Mouse (Mus musculus): ENCODE results near the gene Aloxe3. TPM values are rescaled to one million over a fixed set of nuclear protein-coding genes. Genes with fewer than 3 reads are reported as not detected.
A peak's percentile ranks its signal among the peaks of the same experiment; 100 is the strongest.

Aloxe3 gene
- polyA plus RNA-seq (2015; fragmentation: Nextera tagmentation; extraction: Ambion mirVana): 1.5 TPM in 1 of 2 replicates, not detected in the other

GRCm38 (mm10) chr11:69125852-69125918, at the start of gene Aloxe3:
Gene Aloxe3, plus strand, starts transcription at chr11:69125896.
- Histone ChIP-seq H3K27me3 (peaks cover 20% of the 10 kb centered on the region), H3K36me3 (ENCODE audit: poor library complexity, severe bottlenecking) (no peaks in the 10 kb centered on the region), H3K9ac (peak within 1 kb of the TSS; percentile 65), H3K27ac (no peak within 1 kb of the TSS), H3K4me1 (peaks cover 30% of the 10 kb centered on the region), H3K4me3 (peak within 1 kb of the TSS; percentile 65), H3K4me2 (peak within 1 kb of the TSS; percentile 74), H3K9me3 (replicated peaks) (no peaks in the 10 kb centered on the region)
- ATAC-seq: no peak
- WGBS: 3% methylated on average over 3 of the region's 3 CpGs

GRCm38 (mm10) chr11:69076572-69076971, 49.1 kb upstream of the Aloxe3 start:
- no peak overlapping the region for H3K4me2 ChIP-seq
- no peaks in the 10 kb centered on the region for H3K9me3 ChIP-seq (replicated peaks)
- WGBS: 65% methylated on average over 5 of the region's 5 CpGs
- H3K4me3 ChIP-seq: no peak overlapping the region
- ATAC-seq: no peak
- H3K27me3 ChIP-seq: no peaks in the 10 kb centered on the region
- no peak overlapping the region; the same call in 1 of the 2 replicates for H3K9ac ChIP-seq
- no peaks in the 10 kb centered on the region for H3K36me3 ChIP-seq (ENCODE audit: poor library complexity, severe bottlenecking)
- peaks cover 23% of the 10 kb centered on the region for H3K4me1 ChIP-seq
- no peak overlapping the region for H3K27ac ChIP-seq

DNA sequence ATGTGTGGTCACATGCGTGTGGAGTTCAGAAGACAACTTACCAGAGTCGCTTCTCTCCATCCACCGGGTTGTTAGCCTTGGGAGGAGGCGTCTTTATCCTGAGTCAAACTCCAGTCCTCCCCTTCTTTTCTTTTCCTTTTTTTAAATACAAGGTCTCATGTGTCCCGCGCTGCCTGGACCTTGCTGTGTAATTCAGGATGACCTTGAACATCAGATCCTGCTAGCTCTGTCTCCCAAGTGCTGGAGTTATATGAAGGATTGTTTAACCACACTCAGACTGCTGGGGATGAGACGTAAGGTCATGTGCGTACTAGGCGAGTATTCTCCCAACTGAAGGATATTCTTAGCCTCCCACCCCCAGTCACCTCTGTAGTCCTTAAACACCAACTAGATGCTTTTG, 48.4 kb upstream of the Aloxe3 start:
- Histone ChIP-seq H3K4me3 (no peak overlapping the region), H3K4me2 (no peak overlapping the region), H3K9ac (no peak overlapping the region), H3K27ac (no peak overlapping the region), H3K36me3 (ENCODE audit: poor library complexity, severe bottlenecking) (no peaks in the 10 kb centered on the region), H3K4me1 (peaks cover 15% of the 10 kb centered on the region), H3K27me3 (no peaks in the 10 kb centered on the region), H3K9me3 (replicated peaks) (no peaks in the 10 kb centered on the region)
- ATAC-seq: no peak
- 84% methylated on average over 9 of the region's 9 CpGs for WGBS

GRCm38 (mm10) chr11:69078041-69078440, 47.7 kb upstream of the Aloxe3 start:
- Histone ChIP-seq H3K4me2 (no peak overlapping the region), H3K9me3 (replicated peaks) (no peaks in the 10 kb centered on the region), H3K9ac (no peak overlapping the region), H3K4me1 (peaks cover 12% of the 10 kb centered on the region), H3K36me3 (ENCODE audit: poor library complexity, severe bottlenecking) (no peaks in the 10 kb centered on the region), H3K4me3 (no peak overlapping the region), H3K27ac (no peak overlapping the region), H3K27me3 (no peaks in the 10 kb centered on the region)
- 86% methylated on average over 6 of the region's 6 CpGs for WGBS
- no peak for ATAC-seq

DNA sequence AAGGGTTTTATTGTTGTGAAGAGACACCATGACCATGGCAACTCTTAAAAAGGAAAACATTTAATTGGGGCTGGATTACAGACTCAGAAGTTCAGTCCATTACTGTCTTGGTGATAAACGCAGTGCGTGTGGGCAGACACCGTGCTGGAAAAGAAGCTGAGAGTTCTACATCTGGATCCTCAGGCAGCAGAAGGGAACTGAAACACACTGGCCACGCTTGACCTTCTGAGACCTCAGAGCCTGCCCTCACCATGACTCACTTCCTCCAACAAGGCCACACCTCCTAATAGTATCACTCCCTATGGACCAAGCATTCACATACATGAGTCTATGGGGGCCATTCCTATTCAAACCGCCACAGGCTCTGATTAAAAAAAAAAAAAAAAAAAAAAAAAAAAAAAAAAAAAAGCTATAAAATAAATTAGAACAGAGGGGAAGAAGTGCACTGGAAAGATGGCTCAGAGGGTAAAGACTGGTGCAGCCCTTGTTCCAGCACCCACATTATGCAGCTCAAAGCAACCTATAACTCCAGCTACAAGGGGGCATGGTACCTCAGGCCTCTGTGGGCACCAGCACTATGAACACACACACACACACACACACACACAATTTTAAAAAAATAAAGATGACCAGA, 46.8 kb upstream of the Aloxe3 start:
- ATAC-seq: no peak
- Histone ChIP-seq H3K27ac (no peak overlapping the region), H3K4me2 (no peak overlapping the region), H3K36me3 (ENCODE audit: poor library complexity, severe bottlenecking) (no peaks in the 10 kb centered on the region), H3K27me3 (no peaks in the 10 kb centered on the region), H3K9me3 (replicated peaks) (no peaks in the 10 kb centered on the region), H3K9ac (no peak overlapping the region), H3K4me1 (peaks cover 7% of the 10 kb centered on the region), H3K4me3 (no peak overlapping the region)
- 83% methylated on average over 5 of the region's 5 CpGs for WGBS

GRCm38 (mm10) chr11:69080102-69080854, 45.4 kb upstream of the Aloxe3 start:
- ATAC-seq: no peak
- H3K27ac ChIP-seq: no peak overlapping the region
- no peak overlapping the region for H3K4me2 ChIP-seq
- no peak overlapping the region for H3K9ac ChIP-seq
- H3K9me3 ChIP-seq (replicated peaks): no peaks in the 10 kb centered on the region
- H3K36me3 ChIP-seq (ENCODE audit: poor library complexity, severe bottlenecking): no peaks in the 10 kb centered on the region
- no peaks in the 10 kb centered on the region for H3K27me3 ChIP-seq
- no peaks in the 10 kb centered on the region for H3K4me1 ChIP-seq
- 82% methylated on average over 15 of the region's 15 CpGs for WGBS
- H3K4me3 ChIP-seq: no peak overlapping the region

DNA sequence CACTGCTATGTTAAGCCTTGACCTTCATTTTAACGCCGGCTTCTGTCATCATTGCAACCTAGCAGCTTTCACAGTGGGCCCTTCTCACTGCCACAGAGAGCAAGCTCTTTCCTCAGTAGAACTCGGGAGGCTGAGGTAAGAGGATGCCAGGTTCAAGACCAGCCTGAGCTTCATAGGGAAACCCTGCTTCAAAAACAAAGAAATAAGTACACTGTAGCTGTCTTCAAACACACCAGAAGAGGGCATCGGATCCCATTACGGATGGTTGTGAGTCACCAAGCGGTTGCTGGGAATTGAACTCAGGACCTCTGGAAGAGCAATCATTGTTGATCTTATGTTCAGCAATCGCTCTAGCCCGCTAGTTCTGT, 44.9 kb upstream of the Aloxe3 start:
- Histone ChIP-seq H3K4me2 (no peak overlapping the region), H3K36me3 (ENCODE audit: poor library complexity, severe bottlenecking) (no peaks in the 10 kb centered on the region), H3K4me1 (no peaks in the 10 kb centered on the region), H3K4me3 (no peak overlapping the region), H3K9ac (no peak overlapping the region), H3K27me3 (no peaks in the 10 kb centered on the region), H3K9me3 (replicated peaks) (no peaks in the 10 kb centered on the region), H3K27ac (no peak overlapping the region)
- WGBS: 90% methylated on average over 8 of the region's 8 CpGs
- ATAC-seq: no peak

DNA sequence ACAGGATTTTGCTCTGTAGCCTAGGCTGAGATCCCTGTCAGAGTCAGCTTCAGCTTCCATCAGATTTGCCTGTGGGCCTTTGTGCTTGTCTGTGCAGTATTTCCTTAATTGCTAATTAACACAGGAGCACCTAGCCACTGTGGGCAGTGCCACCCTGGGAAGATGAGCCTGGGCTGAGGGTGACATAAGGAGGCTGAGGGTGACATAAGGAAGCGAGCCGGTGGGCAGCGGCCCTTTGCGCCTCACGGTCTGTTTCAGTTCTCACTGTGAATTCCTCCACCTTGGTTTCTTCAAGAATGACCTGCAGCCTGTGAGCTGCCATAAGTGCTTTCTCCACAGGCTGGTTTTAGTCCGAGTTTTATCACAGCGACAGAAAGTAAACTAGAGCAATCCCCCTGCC, 44.1 kb upstream of the Aloxe3 start:
- 88% methylated on average over 7 of the region's 7 CpGs for WGBS
- H3K4me3 ChIP-seq: no peak overlapping the region
- ATAC-seq: no peak
- H3K4me1 ChIP-seq: no peaks in the 10 kb centered on the region
- H3K4me2 ChIP-seq: no peak overlapping the region
- H3K9me3 ChIP-seq (replicated peaks): no peaks in the 10 kb centered on the region
- no peak overlapping the region for H3K27ac ChIP-seq
- no peaks in the 10 kb centered on the region for H3K36me3 ChIP-seq (ENCODE audit: poor library complexity, severe bottlenecking)
- H3K9ac ChIP-seq: no peak overlapping the region
- H3K27me3 ChIP-seq: no peaks in the 10 kb centered on the region

DNA sequence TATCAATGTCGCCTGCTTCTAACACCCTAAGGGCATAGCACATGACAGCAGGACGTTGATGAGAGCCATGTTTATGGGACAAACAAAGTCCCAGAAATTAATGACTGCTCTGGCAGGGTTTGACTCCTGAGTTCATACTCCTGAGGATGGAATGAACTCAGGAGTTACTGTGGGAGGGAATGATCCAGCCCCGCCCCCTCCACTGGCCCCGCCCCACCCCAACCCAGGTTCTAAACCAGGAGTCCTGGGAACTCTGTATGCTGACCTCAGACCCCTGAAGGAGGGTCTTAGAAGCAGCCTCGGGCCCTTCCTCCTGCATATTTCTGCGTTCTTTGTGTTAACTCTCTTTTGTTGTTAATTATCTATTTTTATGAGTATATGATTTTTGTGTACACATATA, 40.1 kb upstream of the Aloxe3 start:
- Histone ChIP-seq H3K4me1 (peaks cover 23% of the 10 kb centered on the region), H3K36me3 (ENCODE audit: poor library complexity, severe bottlenecking) (peaks cover 10% of the 10 kb centered on the region), H3K9me3 (replicated peaks) (no peaks in the 10 kb centered on the region), H3K27ac (no peak overlapping the region), H3K27me3 (no peaks in the 10 kb centered on the region), H3K4me3 (no peak overlapping the region), H3K4me2 (no peak overlapping the region), H3K9ac (no peak overlapping the region)
- 70% methylated on average over 6 of the region's 6 CpGs for WGBS
- no peak for ATAC-seq

DNA sequence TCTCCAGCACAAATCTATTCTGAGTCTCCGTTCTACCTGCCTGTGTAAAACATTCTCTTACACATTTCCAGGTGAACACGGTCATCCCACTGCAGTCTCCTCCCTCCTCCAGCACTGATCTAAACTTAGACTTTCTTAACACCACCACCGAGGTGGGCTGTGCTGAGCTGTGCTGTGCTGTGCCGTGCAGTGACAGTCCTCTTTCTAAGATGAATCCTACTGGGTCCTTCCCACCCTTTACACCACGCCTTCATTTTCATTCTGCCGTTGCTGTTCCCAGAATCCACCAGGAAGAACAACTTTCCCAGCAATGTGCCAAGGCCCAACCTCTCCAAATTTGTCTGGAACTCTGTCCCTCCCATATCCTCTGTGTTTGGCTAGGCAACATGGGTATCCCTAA, 39.3 kb upstream of the Aloxe3 start:
- Histone ChIP-seq H3K9me3 (replicated peaks) (no peaks in the 10 kb centered on the region), H3K27ac (no peak overlapping the region), H3K4me2 (no peak overlapping the region), H3K36me3 (ENCODE audit: poor library complexity, severe bottlenecking) (peaks cover 16% of the 10 kb centered on the region), H3K4me1 (peaks cover 27% of the 10 kb centered on the region), H3K9ac (no peak overlapping the region), H3K4me3 (no peak overlapping the region), H3K27me3 (no peaks in the 10 kb centered on the region)
- ATAC-seq: no peak
- 74% methylated on average over 6 of the region's 6 CpGs for WGBS

- Histone ChIP-seq H3K9ac (peak overlapping the region; percentile 16; the same call in 1 of the 2 replicates), H3K4me1 (peaks cover 27% of the 10 kb centered on the region), H3K27ac (no peak overlapping the region), H3K4me3 (no peak overlapping the region), H3K36me3 (ENCODE audit: poor library complexity, severe bottlenecking) (peaks cover 20% of the 10 kb centered on the region), H3K9me3 (replicated peaks) (no peaks in the 10 kb centered on the region), H3K27me3 (no peaks in the 10 kb centered on the region), H3K4me2 (no peak overlapping the region)
- ATAC-seq: no peak
- WGBS: 37% methylated on average over 4 of the region's 4 CpGs
Measured at GRCm38 (mm10) chr11:69087082-69087481, 38.6 kb upstream of the Aloxe3 start.

GRCm38 (mm10) chr11:69087597-69087996, 38.1 kb upstream of the Aloxe3 start:
- peaks cover 23% of the 10 kb centered on the region for H3K36me3 ChIP-seq (ENCODE audit: poor library complexity, severe bottlenecking)
- peaks cover 27% of the 10 kb centered on the region for H3K4me1 ChIP-seq
- H3K4me2 ChIP-seq: no peak overlapping the region; the same call in 1 of the 2 replicates
- H3K27me3 ChIP-seq: no peaks in the 10 kb centered on the region
- no peaks in the 10 kb centered on the region for H3K9me3 ChIP-seq (replicated peaks)
- H3K27ac ChIP-seq: peak overlapping the region; percentile 95
- H3K9ac ChIP-seq: no peak overlapping the region; the same call in 1 of the 2 replicates
- ATAC-seq: no peak
- H3K4me3 ChIP-seq: peak overlapping the region; percentile 99; the same call in 1 of the 2 replicates
- 73% methylated on average over 2 of the region's 2 CpGs for WGBS
